Mouse (Mus musculus) intestine, embryonic 14.5 days (tissue): ENCODE measurements at regions not wholly inside any gene's neighbourhood (a gene's known extent, or its start where the extent isn't known, plus 50 kb on each side); places are given as distances from the start of the nearest gene placed in this dataset.

Source experiments
- ATAC-seq: fragments of 200-750 bp; cut with Nextera tagmentation; replicated peaks from 2 replicates; pipeline ENCODE4 v1.8.0; 2017; ENCODE audit warnings: low read depth, moderate number of reproducible peaks, moderate TSS enrichment, moderate library complexity; ENCODE audit not compliant: low FRiP score, low TSS enrichment
- DNase-seq: peaks from one replicate; pipeline ENCODE4 v3.0.0-alpha.2; 2018; ENCODE audit warnings: low spot score
- H3K27ac ChIP-seq: fragments of 300-500 bp; sonication (generic); 2 replicates; pipeline ENCODE4 v1.5.1; 2014; ENCODE audit warnings: low read depth, mild to moderate bottlenecking, control low read depth
- H3K27me3 ChIP-seq: fragments of 300-500 bp; sonication (generic); replicated peaks from 2 replicates; pipeline ENCODE4 v1.6.1; 2014; ENCODE audit warnings: low read length, control low read depth; ENCODE audit not compliant: control insufficient read depth, insufficient read depth
- H3K36me3 ChIP-seq: fragments of 300-500 bp; sonication (generic); 2 replicates; pipeline ENCODE4 v1.6.1; 2014; ENCODE audit warnings: low read length, control low read depth; ENCODE audit not compliant: control insufficient read depth, insufficient read depth
- H3K4me1 ChIP-seq: fragments of 300-500 bp; sonication (generic); replicated peaks from 2 replicates; pipeline ENCODE4 v1.6.1; 2014; ENCODE audit warnings: low read length, control low read depth, mixed read lengths; ENCODE audit not compliant: control insufficient read depth, insufficient read depth
- H3K4me2 ChIP-seq: fragments of 300-500 bp; sonication (generic); 2 replicates; pipeline ENCODE4 v1.6.1; 2014; ENCODE audit warnings: low read length
- H3K4me3 ChIP-seq: fragments of 300-500 bp; sonication (generic); 2 replicates; pipeline ENCODE4 v1.5.1; 2014; ENCODE audit warnings: low read depth, low read length, control low read depth, mixed read lengths
- H3K9ac ChIP-seq: fragments of 300-500 bp; sonication (generic); 2 replicates; pipeline ENCODE4 v1.6.1; 2014; ENCODE audit warnings: mild to moderate bottlenecking, low read length
- H3K9me3 ChIP-seq: fragments of 300-500 bp; sonication (generic); 2 replicates; pipeline ENCODE4 v1.6.1; 2016; ENCODE audit warnings: low read length, control low read depth; ENCODE audit not compliant: control insufficient read depth
- WGBS: fragments of 180-500 bp; shearing (Covaris S2); extraction: QIAGEN DNeasy Blood & Tissue Kit; methylation state at CpG from one replicate; pipeline ENCODE4 v1.1.7; 2014; 5-methylcytosine and 5-hydroxymethylcytosine counted together

GRCm38 (mm10) chr15:7554433-7554832 lies 156.2 kb upstream of the Egflam start:
- Histone ChIP-seq H3K4me3 (no peak overlapping the region), H3K9me3 (no peaks in the 10 kb centered on the region), H3K4me2 (no peak overlapping the region), H3K27ac (no peak overlapping the region), H3K4me1 (peaks cover 7% of the 10 kb centered on the region; the same call in 1 of the 2 replicates), H3K9ac (no peak overlapping the region), H3K36me3 (no peaks in the 10 kb centered on the region), H3K27me3 (no peaks in the 10 kb centered on the region)
- DNase-seq, result no peak
- peak; percentile 36; the same call in 1 of the 2 replicates for ATAC-seq
- 25% methylated on average over 3 of the region's 3 CpGs for WGBS

DNA sequence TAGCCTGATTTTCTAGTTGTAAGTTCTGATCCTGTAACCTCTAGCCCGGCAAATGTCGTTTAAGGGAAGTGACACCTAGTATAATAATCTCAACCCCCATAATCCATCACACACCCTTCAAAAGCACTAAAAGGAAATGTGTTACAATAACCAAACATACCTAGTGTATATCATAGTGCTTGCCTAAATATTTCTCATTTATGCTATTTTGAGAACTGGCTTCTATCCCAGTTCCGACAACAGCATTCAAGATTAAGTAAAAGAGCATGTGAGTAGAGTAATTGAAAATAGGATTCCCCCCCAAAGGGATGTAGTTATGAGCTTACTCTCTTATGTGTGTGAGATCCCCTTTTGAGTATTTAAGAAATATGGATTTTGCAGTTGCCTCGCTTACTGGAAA lies 165.1 kb upstream of the Egflam start:
- Histone ChIP-seq H3K27me3 (no peaks in the 10 kb centered on the region), H3K4me3 (no peak overlapping the region), H3K4me1 (no peaks in the 10 kb centered on the region; the same call in 1 of the 2 replicates), H3K9ac (no peak overlapping the region), H3K27ac (no peak overlapping the region), H3K36me3 (no peaks in the 10 kb centered on the region), H3K4me2 (no peak overlapping the region), H3K9me3 (no peaks in the 10 kb centered on the region)
- DNase-seq (no peak), ATAC-seq (no peak)
- WGBS, result 44% methylated on average over 4 of the region's 4 CpGs

- H3K4me2 ChIP-seq, result no peak overlapping the region
- no peak for ATAC-seq
- WGBS, result 91% methylated on average over 9 of the region's 9 CpGs
- H3K4me1 ChIP-seq, result no peaks in the 10 kb centered on the region; the same call in 1 of the 2 replicates
- H3K9ac ChIP-seq, result no peak overlapping the region
- H3K27me3 ChIP-seq, result no peaks in the 10 kb centered on the region
- no peak overlapping the region for H3K4me3 ChIP-seq
- DNase-seq, result peak; percentile 35
- H3K27ac ChIP-seq, result no peak overlapping the region
- no peaks in the 10 kb centered on the region for H3K36me3 ChIP-seq
- no peaks in the 10 kb centered on the region for H3K9me3 ChIP-seq
Observed at GRCm38 (mm10) chr15:7563726-7564125, 165.5 kb upstream of the Egflam start.

- Histone ChIP-seq H3K9me3 (no peaks in the 10 kb centered on the region), H3K27me3 (no peaks in the 10 kb centered on the region), H3K4me2 (no peak overlapping the region), H3K9ac (no peak overlapping the region), H3K36me3 (no peaks in the 10 kb centered on the region), H3K4me1 (peaks cover 3% of the 10 kb centered on the region; the same call in 1 of the 2 replicates), H3K27ac (no peak overlapping the region), H3K4me3 (no peak overlapping the region)
- DNase-seq (no peak), ATAC-seq (no peak)
- 95% methylated on average over 1 of the region's 1 CpGs for WGBS
Observed at GRCm38 (mm10) chr15:7572221-7572620, 174.0 kb upstream of the Egflam start.

DNA sequence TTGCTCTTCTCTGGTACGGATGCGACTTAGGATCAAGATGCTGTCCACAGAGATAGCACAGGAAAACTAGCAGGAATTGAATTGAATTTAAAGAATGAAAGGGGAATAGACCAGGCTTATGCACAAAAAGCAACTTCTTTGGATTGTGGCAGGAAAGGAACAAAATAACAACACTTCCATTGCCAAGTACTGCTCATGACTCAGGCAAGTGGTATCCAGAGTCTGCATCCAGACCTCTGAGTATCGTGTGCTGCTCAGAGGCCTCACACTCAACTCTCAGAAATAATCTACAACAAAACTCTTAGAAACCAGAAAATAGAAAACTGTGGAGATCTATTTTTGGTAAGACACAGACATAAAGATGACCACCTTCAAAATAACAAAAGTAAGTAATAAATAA lies 176.1 kb upstream of the Egflam start:
- Histone ChIP-seq H3K27ac (0 out of 2 replicates have a peak overlapping the region, but pooled peaks have one; percentile 45), H3K4me1 (peaks cover 3% of the 10 kb centered on the region; the same call in 1 of the 2 replicates), H3K4me2 (no peak overlapping the region), H3K9ac (no peak overlapping the region), H3K9me3 (no peaks in the 10 kb centered on the region), H3K4me3 (no peak overlapping the region), H3K36me3 (no peaks in the 10 kb centered on the region), H3K27me3 (no peaks in the 10 kb centered on the region)
- no peak for DNase-seq
- no peak for ATAC-seq
- 59% methylated on average over 3 of the region's 3 CpGs for WGBS

GRCm38 (mm10) chr15:7574811-7575210 lies 176.6 kb upstream of the Egflam start:
- no peaks in the 10 kb centered on the region for H3K9me3 ChIP-seq
- peaks cover 3% of the 10 kb centered on the region; the same call in 1 of the 2 replicates for H3K4me1 ChIP-seq
- no peak overlapping the region for H3K4me3 ChIP-seq
- no peaks in the 10 kb centered on the region for H3K36me3 ChIP-seq
- no peaks in the 10 kb centered on the region for H3K27me3 ChIP-seq
- no peak overlapping the region for H3K9ac ChIP-seq
- ATAC-seq, result no peak
- H3K27ac ChIP-seq, result no peak overlapping the region
- 46% methylated on average over 2 of the region's 2 CpGs for WGBS
- DNase-seq, result no peak
- no peak overlapping the region for H3K4me2 ChIP-seq

DNA sequence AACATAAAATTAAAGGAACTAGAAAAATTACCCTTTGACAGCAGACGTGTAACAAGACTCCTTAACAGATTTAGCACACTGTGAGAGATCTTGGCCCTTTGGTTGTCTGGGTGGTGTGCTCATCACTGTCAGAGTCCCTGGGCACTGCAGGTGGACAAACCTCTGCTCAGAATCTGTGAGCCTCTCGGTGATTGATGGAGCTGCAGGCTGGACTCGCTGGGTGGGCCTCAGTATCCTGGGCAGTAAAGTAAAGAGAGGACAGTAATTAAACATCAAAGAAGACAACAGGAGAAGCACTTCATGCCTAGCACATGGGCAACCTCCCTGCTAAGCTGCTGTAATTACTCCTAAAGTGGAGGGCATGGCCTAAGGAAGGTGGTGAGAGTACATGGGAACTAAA lies 180.2 kb upstream of the Egflam start:
- Histone ChIP-seq H3K4me2 (no peak overlapping the region), H3K27me3 (no peaks in the 10 kb centered on the region), H3K4me1 (peaks cover 3% of the 10 kb centered on the region; the same call in 1 of the 2 replicates), H3K9me3 (no peaks in the 10 kb centered on the region), H3K27ac (no peak overlapping the region), H3K9ac (no peak overlapping the region), H3K4me3 (no peak overlapping the region), H3K36me3 (no peaks in the 10 kb centered on the region)
- DNase-seq (peak; percentile 27), ATAC-seq (no peak)
- WGBS, result 34% methylated on average over 3 of the region's 3 CpGs

DNA sequence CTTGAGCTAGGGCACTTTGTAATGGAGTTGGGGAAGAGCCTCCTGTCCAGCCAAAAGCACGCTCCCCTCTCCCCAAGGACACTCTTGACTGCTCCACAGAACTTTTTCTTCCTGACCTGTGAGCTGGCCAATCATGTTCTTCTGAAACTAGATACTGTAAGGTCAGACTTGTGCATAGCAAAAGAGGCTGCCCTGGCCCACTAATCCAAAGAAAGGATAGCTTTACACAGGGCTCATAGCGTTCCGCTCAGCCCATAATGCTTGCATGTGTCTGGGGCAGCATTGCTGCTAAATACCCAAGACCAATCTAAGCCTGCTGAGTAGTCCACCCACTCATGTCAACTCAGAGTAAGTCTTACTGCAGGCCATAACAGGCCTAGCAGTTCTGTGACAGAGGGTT lies 189.0 kb upstream of the Egflam start:
- no peak overlapping the region for H3K4me3 ChIP-seq
- H3K4me1 ChIP-seq, result no peaks in the 10 kb centered on the region; the same call in 1 of the 2 replicates
- H3K27ac ChIP-seq, result no peak overlapping the region
- WGBS, result 88% methylated on average over 3 of the region's 3 CpGs
- H3K36me3 ChIP-seq, result no peaks in the 10 kb centered on the region
- DNase-seq, result no peak
- ATAC-seq, result no peak
- no peak overlapping the region for H3K9ac ChIP-seq
- no peaks in the 10 kb centered on the region for H3K27me3 ChIP-seq
- H3K9me3 ChIP-seq, result no peaks in the 10 kb centered on the region
- H3K4me2 ChIP-seq, result no peak overlapping the region

- Histone ChIP-seq H3K4me2 (no peak overlapping the region), H3K27me3 (no peaks in the 10 kb centered on the region), H3K9me3 (no peaks in the 10 kb centered on the region), H3K27ac (no peak overlapping the region), H3K4me1 (no peaks in the 10 kb centered on the region), H3K4me3 (no peak overlapping the region), H3K9ac (no peak overlapping the region), H3K36me3 (no peaks in the 10 kb centered on the region)
- no peak for DNase-seq
- ATAC-seq, result no peak
Observed at GRCm38 (mm10) chr15:7591486-7591885, 193.3 kb upstream of the Egflam start.
